In the genomic region with DNA sequence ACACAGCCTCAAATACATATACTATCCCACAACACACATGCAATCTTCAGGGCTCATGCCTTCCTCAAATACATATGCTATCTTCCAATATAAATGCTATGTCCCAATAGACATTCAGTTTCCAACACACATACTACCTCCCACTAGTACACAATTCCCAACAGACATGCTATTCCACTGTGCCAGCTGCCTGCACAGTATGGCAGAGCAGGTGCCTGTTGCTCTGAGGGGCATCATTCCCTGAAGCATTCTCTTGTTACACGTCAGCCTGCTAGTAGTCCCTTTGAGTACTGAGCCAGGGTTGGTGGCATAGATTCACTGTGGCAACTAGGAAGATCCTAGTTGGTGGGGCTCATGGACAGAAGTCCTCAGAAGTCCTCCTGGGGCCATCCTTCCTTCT, we compare ENCODE assay signal across 24 mouse cellular contexts. TPM values are rescaled to one million over a fixed set of nuclear protein-coding genes. Genes with fewer than 3 reads are reported as not detected.
"Had no signal": no experiment of that assay in that cellular context is flagged by ENCODE, and none has a peak within 500 bp of the region (broad histone marks: within the 10 kb centered on the region; RNA-seq: fewer than 3 reads in every experiment).

No protein-coding gene starts in this region.

- DNase-seq: liver, postnatal 0 days; lung, adult 2 months; lung, postnatal 14 days; lung, postnatal 36 days; right cerebral cortex, postnatal 14 days; thymus, adult 2 months; thymus, postnatal 25 days had no signal

- H3K27ac ChIP-seq: lung, embryonic 15.5 days; macrophage; midbrain, embryonic 13.5 days; midbrain, embryonic 15.5 days; neural tube, embryonic 13.5 days; stomach, embryonic 15.5 days; stomach, postnatal 0 days had no signal

- H3K9ac ChIP-seq: liver, postnatal 0 days; lung, embryonic 15.5 days; midbrain, embryonic 13.5 days; midbrain, embryonic 15.5 days; neural tube, embryonic 13.5 days; stomach, embryonic 15.5 days had no signal

- H3K27me3 ChIP-seq: lung, embryonic 15.5 days; midbrain, embryonic 13.5 days; midbrain, embryonic 15.5 days; neural tube, embryonic 13.5 days; stomach, embryonic 15.5 days had no signal

- H3K4me1 ChIP-seq: lung, embryonic 15.5 days; megakaryocyte, embryonic 14.5 days; midbrain, embryonic 13.5 days; midbrain, embryonic 15.5 days; neural tube, embryonic 13.5 days; stomach, embryonic 15.5 days had no signal

- H3K4me2 ChIP-seq: lung, embryonic 15.5 days; midbrain, embryonic 11.5 days; midbrain, embryonic 13.5 days; midbrain, embryonic 15.5 days; neural tube, embryonic 13.5 days; stomach, embryonic 15.5 days had no signal

- ATAC-seq: liver, postnatal 0 days; lung, postnatal 0 days; midbrain, embryonic 13.5 days; midbrain, embryonic 15.5 days had no signal

- H3K9me3 ChIP-seq: lung, embryonic 15.5 days; megakaryocyte, embryonic 14.5 days; midbrain, embryonic 13.5 days; midbrain, embryonic 15.5 days; neural tube, embryonic 13.5 days; stomach, embryonic 15.5 days had no signal

- H3K36me3 ChIP-seq: lung, embryonic 15.5 days; midbrain, embryonic 13.5 days; midbrain, embryonic 15.5 days; neural tube, embryonic 13.5 days; stomach, embryonic 15.5 days had no signal

- H3K4me3 ChIP-seq: lung, embryonic 15.5 days; megakaryocyte, embryonic 14.5 days; midbrain, embryonic 13.5 days; midbrain, embryonic 15.5 days; neural tube, embryonic 13.5 days; stomach, embryonic 15.5 days had no signal

RNA-seq across cellular contexts. Expression of a gene that starts 2.1 kb away (rescaled TPM):
- total RNA-seq: megakaryocyte progenitor cell, adult 5-6 weeks; midbrain, postnatal 0 days; monocyte, adult 5-6 weeks had no signal
- polyA plus RNA-seq: macrophage; midbrain, embryonic 13.5 days; midbrain, embryonic 15.5 days; midbrain, postnatal 0 days; neural tube, embryonic 11.5 days; stomach, postnatal 0 days; testis, adult 2 months had no signal

RNA-seq across cellular contexts. Expression of a gene that starts 34.2 kb away (rescaled TPM):
- total RNA-seq: megakaryocyte progenitor cell, adult 5-6 weeks; monocyte, adult 5-6 weeks; neutrophil, adult 5-6 weeks had no signal
- polyA plus RNA-seq: liver, postnatal 0 days; lung, adult 2 months; lung, embryonic 15.5 days; lung, postnatal 0 days; macrophage; midbrain, embryonic 11.5 days; midbrain, embryonic 13.5 days; midbrain, embryonic 15.5 days; neural tube, embryonic 11.5 days; neural tube, embryonic 13.5 days; spleen, adult 2 months; stomach, embryonic 15.5 days; stomach, postnatal 0 days; testis, adult 2 months; thymus, adult 2 months had no signal
